Mouse (Mus musculus) inflammation-experienced regulatory T-cells (primary cell): ENCODE results near the gene Sprr2d. TPM values are rescaled to one million over a fixed set of nuclear protein-coding genes. Genes with fewer than 3 reads are reported as not detected.

Experiments
- polyA plus RNA-seq, 2 experiments: library from polyadenylated mRNA; unstranded; fragments of 100-300 nt; shearing (Covaris generic); gene quantifications; one replicate each; pipeline ENCODE4 v1.2.1; 2017

Sprr2d gene
- polyA plus RNA-seq, result not detected

GRCm38 (mm10) chr3:92338840-92339239, at the start of gene Sprr2d:
Sprr2d (plus strand) TSS chr3:92339140.

GRCm38 (mm10) chr3:92316320-92316719, 22.6 kb upstream of the Sprr2d start, which contains the start of gene Sprr2b:
Sprr2b (plus strand) TSS chr3:92316620.

GRCm38 (mm10) chr3:92351843-92352242, 12.9 kb downstream of the Sprr2d start, which contains the start of gene Sprr2e:
Sprr2e (plus strand) TSS chr3:92352143.

GRCm38 (mm10) chr3:92364887-92365286, 25.9 kb downstream of the Sprr2d start, which contains the start of gene Sprr2f:
Sprr2f (plus strand) TSS chr3:92365187.

GRCm38 (mm10) chr3:92385385-92385784, 46.4 kb downstream of the Sprr2d start, which contains the start of gene Sprr2h:
Sprr2h (plus strand) TSS chr3:92385685.

Other genes starting within 250 kb of the Sprr2d start
- gene Prr9, start 215.2 kb upstream of the Sprr2d start, polyA plus RNA-seq, result 1 to 10 TPM in 1 of 2 experiments, under 1 TPM in 1; 0.66 to 1.8 TPM
- not detected for gene Lelp1, start 196.4 kb upstream of the Sprr2d start, polyA plus RNA-seq
- gene Sprr2a1, start 123.3 kb upstream of the Sprr2d start, polyA plus RNA-seq, result not detected
- under 1 TPM in 1 of 2 experiments, not detected in 1; 0.67 TPM for gene Sprr2a2, start 123.2 kb upstream of the Sprr2d start, polyA plus RNA-seq
- not detected for gene Sprr2a3, start 53.7 kb upstream of the Sprr2d start, polyA plus RNA-seq
- gene Sprr2b, start 22.5 kb upstream of the Sprr2d start, polyA plus RNA-seq, result not detected
- gene Sprr2e, start 13.0 kb downstream of the Sprr2d start, polyA plus RNA-seq, result under 1 TPM; 0.42 to 0.76 TPM
- gene Sprr2f, start 26.0 kb downstream of the Sprr2d start, polyA plus RNA-seq, result not detected
- not detected for gene Sprr2h, start 46.5 kb downstream of the Sprr2d start, polyA plus RNA-seq
- gene Sprr2i, start 68.9 kb downstream of the Sprr2d start, polyA plus RNA-seq, result not detected
- gene Sprr2j-ps, start 78.9 kb downstream of the Sprr2d start, polyA plus RNA-seq, result 1 to 10 TPM in 1 of 2 experiments, not detected in 1; 1.0 TPM
- 10 to 100 TPM; 23.3 to 26.3 TPM for gene Gm9774, start 90.3 kb downstream of the Sprr2d start, polyA plus RNA-seq
- gene Sprr2k, start 93.4 kb downstream of the Sprr2d start, polyA plus RNA-seq, result not detected
- not detected for gene Sprr1b, start 99.6 kb downstream of the Sprr2d start, polyA plus RNA-seq
- gene Sprr3, start 119.6 kb downstream of the Sprr2d start, polyA plus RNA-seq, result not detected
- not detected for gene Sprr1a, start 146.8 kb downstream of the Sprr2d start, polyA plus RNA-seq
- not detected for gene Sprr4, start 161.4 kb downstream of the Sprr2d start, polyA plus RNA-seq
- gene 2310046K23Rik, start 195.4 kb downstream of the Sprr2d start, polyA plus RNA-seq, result not detected
- gene Ivl, start 234.6 kb downstream of the Sprr2d start, polyA plus RNA-seq, result not detected
- not detected for gene Smcp, start 249.9 kb downstream of the Sprr2d start, polyA plus RNA-seq